Mouse (Mus musculus): ENCODE measurements around the gene Ide.

- TF ChIP-seq CTCF (IDR thresholded peaks at IDR 0.05) = peak; percentile 29
- no peak for TF ChIP-seq EP300 (IDR thresholded peaks at IDR 0.05)
Observed at GRCm38 (mm10) chr19:37375755-37376615, 38.3 kb upstream of the Ide start, which contains the start of gene Kif11.

Data from lung, postnatal 0 days (tissue).